Mouse (Mus musculus): Measurements from ENCODE around the gene Pglyrp2. TPM values are rescaled to one million over a fixed set of nuclear protein-coding genes. Genes with fewer than 3 reads are reported as not detected.

Gene Pglyrp2
- total RNA-seq (2021): 10 to 100 TPM in 1 of 2 experiments, under 1 TPM in 1; 0.31 to 10.5 TPM
- long read RNA-seq, experiment 1, transcript Pglyrp2-202 (5 exons, 1,807 nt): major isoform, 14 of 17 reads
- long read RNA-seq, experiment 1, partial matches to known transcripts: 3 of 17 reads
- long read RNA-seq, experiment 1, other reads (novel, unspliced or antisense): 0 of 17 reads
- long read RNA-seq, experiment 2: 0 reads

DNA sequence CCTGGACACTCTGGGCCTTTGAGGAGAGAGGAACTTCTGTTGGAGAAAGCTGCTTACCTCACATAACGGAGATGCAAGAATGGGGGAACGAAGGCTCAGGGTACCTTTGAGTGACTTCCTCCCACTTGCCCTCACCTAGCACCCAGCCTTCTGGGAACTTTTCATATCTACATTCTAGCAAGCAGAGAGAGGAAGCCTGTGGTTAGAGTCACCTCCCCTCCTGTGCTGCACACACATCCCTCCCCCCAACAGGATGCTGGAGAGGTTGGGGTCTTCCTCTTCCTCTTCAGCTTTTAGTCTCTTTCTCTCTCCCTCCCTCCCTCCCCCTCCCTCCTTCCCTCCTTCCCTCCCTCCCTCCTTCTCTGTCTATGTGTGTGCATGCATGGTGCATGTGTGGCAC lies at the start of gene Pglyrp2:
Pglyrp2 (minus strand) TSS at position 134 of the 400 bp plus-strand sequence.
- no peak for DNase-seq (ENCODE audit: low spot score in 2 of 2)

DNA sequence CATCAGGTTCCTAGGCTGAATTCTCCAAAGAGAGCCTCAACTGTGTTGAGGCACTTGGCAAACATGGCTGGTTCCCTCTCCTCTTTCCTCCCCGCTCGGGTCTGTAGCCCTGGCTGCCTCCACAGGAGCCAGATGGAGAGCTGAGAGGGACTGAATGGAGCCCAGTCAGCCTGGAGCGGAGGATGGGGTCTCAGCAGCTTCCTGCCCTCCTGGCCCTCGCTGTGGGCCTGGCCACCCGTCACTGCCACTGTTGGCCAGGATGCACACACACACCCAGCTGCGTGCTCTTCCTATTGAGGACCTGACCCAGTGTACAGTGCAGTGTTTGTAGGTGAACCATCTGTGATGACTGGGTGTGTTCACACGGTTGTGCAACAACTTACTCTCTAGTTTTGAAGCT lies 48.2 kb upstream of the Pglyrp2 start:
- no peak for DNase-seq (ENCODE audit: low spot score in 2 of 2)

DNA sequence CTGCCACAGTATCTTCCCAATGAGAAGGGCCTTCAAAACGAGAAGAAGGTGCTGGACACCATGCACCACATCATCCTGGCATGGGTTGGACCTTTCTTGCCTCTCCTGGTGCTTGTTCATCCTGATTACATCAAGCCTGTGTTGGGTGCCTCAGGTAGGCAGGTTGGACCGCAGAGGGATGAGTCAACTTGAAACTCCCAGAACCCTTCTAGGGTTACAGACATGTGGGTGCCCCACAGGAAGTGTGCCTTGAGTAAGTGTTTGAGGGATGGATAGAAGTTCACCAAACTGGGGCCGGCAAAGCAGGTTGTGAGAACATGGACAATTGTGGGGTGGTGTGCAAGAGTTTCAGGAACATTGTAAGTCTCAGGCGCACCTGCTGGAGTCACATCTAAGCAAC lies 46.8 kb upstream of the Pglyrp2 start:
- DNase-seq (ENCODE audit: low spot score in 2 of 2): no peak

DNA sequence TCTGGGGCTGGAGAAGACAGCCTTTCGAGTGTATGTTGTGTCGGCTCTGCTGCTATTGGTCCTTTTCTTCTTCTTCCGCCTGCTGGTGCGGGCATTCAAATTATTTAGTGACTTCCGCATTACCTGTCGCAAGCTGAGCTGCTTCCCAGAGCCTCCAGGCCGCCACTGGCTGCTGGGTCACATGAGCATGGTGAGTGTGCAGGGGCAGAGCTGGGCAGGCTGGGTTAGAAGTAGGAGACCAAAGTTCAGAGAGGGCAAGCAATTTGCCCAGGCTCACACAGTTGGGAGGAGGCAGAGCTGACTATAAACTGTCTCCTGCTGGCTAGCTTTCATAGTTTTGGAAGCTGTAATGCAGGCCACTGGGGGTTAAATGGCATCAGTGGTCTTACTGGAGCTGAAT lies 44.5 kb upstream of the Pglyrp2 start:
- no peak for DNase-seq (ENCODE audit: low spot score in 2 of 2)

DNA sequence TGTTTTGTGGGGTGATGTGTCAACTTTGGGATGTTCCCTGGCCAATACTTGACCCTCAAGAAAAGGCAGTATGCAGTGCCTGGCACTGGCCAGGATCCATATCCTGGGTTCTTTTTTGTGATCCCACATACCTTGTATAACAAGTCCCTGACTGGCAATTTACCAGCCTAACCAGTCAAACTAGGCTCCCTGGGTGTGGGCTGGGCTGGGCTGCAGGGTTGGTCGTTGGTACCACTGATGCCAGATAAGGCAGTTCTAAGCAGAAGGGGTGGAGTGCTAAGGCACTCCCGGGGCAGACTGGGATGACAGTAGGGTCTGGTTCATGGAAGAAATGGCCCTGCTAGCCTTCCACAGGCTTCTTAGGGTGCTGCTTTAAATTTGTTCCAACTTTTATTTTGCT lies 31.0 kb upstream of the Pglyrp2 start:
- DNase-seq (ENCODE audit: low spot score in 2 of 2): no peak

DNA sequence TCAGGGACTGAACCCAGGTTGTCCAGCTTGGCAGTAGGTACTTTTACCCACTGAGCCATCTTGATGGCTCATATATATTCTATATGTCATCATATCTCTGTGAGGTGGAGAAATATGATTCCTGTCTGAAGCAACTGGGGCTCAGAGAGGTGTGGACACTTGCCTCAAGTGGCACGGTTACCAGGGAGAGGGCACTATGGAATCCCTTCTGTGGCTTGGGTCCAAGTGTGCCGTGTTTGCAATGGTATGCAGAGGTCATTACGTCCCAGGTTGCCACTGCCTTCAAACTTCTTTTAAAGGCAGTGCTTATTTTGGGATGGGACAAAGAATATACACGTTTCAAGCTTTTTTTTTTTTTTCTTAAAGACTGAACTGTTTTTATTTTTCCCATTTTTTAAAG lies 30.2 kb upstream of the Pglyrp2 start:
- DNase-seq (ENCODE audit: low spot score in 2 of 2): no peak

DNA sequence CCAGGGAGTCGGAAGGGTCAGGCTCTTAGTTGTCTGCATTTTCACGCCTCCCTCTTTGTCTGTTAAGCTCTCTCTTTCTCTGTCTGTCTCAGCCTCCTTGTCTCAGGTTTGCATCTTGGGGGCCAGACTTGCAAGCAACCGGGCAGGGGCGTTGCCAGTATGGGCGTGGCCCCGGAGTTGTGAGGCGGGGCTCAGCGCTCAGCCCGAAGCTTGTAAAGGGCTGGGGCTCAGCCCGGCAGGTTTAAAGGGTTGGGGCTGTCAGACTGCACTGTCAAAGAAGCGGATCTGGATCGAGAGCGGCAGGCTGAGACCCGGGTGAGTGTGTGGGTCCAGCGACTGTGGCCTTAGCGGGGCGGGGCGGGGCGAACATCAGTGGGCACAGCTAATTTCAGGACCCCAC lies 28.5 kb upstream of the Pglyrp2 start, which contains the start of gene Cyp4f39:
Cyp4f39 (plus strand) TSS at position 242 of the 400 bp plus-strand sequence.
- no peak for DNase-seq (ENCODE audit: low spot score in 2 of 2)

DNA sequence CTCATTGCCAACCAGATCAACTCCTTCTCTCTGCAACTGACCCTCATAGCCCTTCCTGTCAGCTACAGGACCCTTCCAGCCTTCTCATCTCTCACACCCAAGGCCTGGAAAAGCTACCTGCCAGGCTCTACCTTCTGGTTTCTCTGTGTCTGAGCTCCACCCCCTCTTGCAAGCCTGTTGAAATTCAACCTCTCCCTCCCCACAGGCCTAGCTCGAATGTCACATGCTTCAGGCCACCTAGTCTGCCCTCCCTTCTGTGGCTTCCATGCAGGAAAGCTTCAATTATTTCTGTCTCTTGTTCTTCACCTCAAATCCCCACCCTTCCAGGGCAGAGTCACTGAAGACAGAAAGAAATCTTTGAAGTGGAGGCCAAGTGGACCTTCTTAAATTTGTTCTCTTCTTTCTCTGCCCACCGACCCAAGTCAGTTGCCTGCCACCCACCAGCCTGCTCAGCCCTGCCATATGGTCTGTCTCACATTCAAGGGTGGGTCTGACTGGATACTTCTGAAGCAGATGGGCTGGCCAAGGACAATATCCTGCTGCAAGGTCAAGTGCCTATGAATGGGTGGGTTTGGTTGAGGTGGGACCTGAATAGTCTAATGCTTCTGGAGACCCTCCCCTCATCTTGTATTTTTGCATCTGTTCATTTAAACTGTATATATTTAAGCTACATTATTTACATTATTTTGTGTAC lies 27.0 kb upstream of the Pglyrp2 start:
- no peak for DNase-seq (ENCODE audit: low spot score in 2 of 2)

DNA sequence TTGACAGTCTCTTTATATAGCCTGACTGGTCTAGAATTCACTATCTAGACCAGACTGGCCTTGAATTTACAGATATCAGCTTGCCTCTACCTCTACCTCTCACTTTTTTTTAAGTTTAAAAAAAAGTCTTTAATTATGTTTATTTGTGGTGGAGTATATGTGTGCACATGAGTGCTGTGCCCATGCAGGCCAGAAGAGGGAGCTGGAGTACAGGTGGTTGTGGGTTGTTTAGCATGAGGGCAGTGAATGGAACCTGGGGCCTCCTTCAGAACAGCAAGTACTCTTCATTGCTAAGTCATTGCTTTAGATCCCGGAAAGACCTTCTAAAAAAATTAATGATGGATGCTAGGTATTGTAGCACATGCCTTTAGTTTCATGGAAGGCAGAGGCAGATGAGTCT lies 25.1 kb upstream of the Pglyrp2 start:
- DNase-seq (ENCODE audit: low spot score in 2 of 2): no peak

DNA sequence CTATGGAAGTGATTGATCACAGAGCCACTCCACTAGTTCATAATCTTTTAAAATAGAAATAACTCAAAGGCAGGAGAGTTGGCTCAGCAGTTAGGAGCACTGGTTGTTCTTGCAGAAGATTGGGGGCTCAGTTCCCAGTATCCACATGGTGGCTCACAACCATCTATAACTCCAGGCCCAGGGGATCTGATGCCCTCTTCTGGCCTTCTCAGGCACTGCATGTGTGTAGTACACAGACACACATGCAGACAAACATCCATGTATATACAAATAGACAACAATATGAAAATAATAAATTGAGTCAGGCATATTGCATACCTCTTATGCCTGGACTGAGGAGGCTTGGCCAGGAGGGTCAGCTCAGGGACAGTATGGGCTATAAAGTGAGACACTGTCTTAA lies 23.2 kb upstream of the Pglyrp2 start:
- DNase-seq (ENCODE audit: low spot score in 2 of 2): no peak

DNA sequence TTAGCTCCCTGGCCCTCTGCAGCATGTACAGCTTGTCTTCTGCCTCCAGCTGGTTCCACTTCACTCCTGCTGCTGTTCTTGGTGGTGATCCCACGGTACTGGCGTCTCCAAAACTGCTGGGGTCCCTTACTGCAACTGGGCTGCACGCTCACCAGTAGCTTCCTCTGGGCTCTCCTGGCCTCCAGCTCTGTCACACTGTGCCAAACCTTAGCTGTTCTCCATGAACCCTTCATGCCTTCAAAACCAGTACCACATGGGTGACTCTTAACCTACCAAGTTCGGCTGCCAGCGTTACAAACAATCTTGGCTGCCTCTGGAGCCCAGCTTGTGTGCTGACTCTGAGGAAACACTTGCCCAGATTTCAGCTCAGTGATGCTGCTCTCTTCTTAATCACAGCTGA lies 21.0 kb upstream of the Pglyrp2 start:
- DNase-seq (ENCODE audit: low spot score in 2 of 2): no peak

DNA sequence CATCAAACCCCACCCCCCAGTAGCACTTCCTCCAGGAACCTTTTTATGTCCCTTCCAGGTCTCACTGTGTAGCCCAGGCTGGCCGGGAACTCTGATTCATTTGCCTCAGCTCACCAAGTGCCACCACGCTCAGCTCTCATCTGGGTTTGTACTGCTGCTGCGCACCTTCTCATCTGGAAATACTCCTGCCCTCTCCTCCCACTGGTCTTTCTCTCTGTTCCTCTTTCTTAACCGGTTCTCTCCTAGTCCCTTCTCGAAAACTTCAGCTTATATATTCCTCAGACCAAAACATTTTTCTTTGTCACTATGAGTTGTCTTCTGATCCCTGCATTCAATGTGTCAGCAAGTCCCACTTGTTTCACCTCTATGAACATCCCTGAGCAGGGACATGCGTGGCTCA lies 19.3 kb upstream of the Pglyrp2 start:
- DNase-seq (ENCODE audit: low spot score in 2 of 2): no peak

DNA sequence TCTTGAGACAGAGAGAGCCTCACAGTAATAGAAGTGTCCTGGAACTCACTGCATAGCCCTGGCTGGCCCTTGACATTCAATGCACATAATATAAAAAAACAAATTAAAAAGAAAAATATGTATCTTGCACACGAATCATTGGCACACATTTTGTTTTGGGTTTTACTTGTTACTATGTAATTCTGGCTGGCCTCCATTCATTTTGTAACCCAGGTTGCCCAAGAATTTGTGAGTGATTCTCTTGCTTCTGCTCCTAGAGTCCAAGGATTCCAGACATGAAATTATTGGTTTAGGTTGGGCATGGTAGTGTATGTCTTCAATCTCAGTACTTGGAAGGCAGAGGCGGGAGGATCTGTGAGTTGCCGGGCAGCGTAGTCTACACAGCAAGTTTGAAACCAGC lies 13.1 kb upstream of the Pglyrp2 start:
- DNase-seq (ENCODE audit: low spot score in 2 of 2): no peak

DNA sequence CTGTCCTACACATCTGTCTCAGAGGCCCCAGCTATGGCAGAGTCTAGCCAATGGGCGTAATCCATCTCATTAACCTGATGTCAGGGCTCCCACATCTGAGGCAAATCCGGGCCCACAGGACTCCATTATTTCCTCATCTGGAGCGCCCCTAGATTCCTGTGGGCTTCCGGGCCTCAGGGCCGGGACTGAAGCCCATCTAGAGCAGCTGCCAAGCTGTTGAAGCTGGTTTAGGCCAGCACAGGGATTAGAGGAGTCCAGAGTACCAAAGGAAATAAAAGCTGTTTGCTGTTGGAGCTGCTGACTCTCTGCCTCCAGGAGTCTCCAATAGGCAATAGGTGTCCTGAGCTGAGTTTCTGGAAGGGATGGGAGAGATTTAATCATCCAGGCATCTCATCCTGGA lies 11.2 kb upstream of the Pglyrp2 start:
- DNase-seq (ENCODE audit: low spot score in 2 of 2): no peak

DNA sequence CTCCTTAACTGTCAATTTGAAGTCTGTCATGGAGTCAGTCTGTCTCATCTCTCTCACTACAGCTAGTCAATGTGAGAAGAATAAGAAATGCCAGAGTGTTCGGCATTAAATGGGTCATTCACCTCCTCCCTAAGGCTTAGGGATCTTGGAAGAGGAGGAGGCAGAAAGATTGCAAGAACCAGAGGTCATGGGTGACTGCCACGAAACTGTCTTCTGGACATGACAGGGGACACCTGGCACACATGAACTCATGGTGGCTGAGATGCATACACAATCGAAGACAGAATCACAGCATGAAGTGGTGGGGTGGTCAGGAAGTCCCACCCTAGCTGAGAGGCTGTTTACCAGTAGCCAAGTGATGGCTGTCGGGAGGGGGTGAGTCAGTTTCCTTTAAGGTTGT lies 10.4 kb upstream of the Pglyrp2 start:
- DNase-seq (ENCODE audit: low spot score in 2 of 2): no peak

DNA sequence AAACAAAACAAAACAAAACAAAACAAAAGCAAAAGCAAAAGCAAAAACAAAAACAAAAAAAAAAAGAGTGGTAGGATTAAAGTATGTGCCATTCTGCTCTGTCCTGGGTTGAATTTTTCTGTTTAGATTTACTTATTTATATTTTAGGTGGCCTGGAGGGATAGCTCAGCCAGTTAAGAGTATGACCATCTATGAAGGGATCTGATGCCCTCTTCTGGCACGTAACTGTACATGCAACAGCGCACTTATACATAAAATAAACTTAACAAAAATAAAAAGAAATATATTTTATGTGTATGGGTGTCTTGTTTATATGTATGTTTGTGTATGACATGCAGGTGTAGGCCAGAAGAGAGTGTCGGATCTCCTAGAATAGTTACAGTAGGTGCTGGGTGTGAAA lies 8.0 kb upstream of the Pglyrp2 start:
- DNase-seq (ENCODE audit: low spot score in 2 of 2): no peak

DNA sequence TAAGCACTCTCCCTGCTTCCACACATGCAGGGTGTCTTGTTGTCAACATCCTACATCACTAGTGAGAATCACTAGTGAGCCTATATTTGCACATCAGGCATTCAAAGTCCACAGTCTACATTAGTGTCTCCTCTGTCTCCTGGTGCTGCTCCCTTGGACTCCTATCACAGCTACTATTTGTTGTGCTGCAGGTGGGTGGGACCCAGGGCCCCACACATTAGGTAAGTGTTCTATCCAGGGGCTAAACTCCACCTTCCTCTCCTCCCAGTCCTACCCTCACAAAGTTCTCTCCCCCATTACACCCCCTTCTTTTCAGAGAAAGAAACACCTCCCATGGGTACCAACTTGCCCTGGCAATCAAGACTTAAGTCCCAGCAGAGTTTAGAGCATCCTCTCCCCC lies 2.6 kb upstream of the Pglyrp2 start:
- DNase-seq (ENCODE audit: low spot score in 2 of 2): no peak

DNA sequence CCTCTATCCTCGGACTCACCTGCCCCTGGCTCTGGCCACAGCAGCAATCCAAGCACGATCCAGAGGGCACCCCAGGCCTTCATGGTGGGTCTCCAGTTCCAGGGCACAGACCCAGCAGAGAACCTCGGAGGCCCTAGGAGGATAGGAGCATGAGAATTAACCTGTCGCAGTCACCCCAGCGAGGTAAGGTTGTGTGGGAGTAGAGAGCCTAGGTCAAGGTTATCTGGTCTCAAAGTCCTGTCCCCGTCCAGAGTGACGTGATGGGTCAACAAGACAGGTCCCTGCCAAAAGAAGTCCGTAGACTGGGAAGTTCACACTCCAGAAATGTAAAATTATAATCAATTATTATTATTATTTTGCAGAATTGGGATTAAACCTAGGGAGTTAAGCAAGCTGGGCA lies 3.2 kb downstream of the Pglyrp2 start:
- DNase-seq (ENCODE audit: low spot score in 2 of 2): no peak

DNA sequence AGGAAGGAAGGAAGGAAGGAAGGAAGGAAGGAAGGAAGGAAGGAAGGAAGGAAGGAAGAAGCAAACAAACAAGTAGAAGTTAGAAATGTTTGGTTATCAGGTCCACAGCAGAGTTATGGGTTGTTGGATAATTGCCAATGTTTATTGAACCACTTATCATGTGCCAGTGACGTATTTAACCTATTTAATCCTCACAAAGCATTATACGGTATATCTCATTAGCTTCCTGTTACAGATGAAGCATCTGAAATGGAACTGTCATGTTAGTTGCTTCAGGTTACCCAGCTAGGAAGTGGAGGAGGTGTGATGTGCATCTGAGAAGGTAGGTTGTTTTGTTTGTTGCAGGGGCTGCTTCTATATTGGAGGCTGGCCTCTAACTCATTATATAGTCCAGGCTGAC lies 4.0 kb downstream of the Pglyrp2 start:
- no peak for DNase-seq (ENCODE audit: low spot score in 2 of 2)

DNA sequence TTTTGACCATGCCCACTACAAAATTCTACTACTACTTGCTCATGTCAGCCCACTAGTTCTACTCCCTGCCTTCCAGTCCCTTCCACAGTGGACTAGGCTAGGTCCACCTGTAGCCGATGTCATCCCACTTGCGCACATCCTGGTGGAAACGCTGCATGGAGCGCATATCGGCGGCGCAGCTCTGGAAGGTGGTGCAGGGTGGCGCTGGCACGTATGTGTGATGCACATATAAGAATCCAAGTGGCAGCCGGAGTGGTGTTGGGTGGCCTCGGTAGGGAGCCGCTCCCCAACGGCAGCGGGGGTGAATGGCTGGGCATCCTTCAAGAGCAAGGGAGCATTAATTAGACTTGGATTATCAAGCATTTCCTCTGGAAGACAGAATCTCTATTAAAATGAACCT lies 7.2 kb downstream of the Pglyrp2 start:
- no peak for DNase-seq (ENCODE audit: low spot score in 2 of 2)

DNA sequence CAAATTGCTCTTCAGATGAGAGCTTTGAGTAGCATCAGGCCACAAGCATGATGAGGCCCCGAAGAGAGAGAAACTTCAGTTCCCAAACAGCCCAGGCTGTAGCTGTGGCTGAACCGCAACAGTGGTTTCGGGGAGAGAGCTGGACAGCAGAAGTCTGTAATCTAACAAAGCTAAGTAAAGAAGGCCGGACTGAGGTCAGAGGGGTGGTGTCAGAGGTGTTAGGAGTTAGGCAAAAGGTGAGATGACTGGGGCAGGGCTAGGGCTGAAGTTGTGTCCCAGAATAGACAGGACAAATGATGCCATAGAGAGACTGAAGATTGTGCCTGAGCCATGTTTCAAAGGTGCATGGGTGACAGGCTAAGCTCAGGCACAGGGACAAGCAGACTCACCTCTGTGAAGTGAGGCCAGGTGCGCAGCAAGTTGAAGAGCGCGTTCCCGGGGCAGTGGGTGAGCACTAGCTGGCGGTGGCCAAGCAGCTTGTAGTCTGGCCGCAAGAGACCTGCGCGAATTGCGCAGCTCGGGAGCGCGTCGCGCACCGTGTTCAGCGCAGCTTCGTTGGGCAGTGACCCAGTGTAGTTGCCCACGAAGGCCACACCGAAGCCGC lies 8.4 kb downstream of the Pglyrp2 start:
- no peak for DNase-seq (ENCODE audit: low spot score in 2 of 2)

DNA sequence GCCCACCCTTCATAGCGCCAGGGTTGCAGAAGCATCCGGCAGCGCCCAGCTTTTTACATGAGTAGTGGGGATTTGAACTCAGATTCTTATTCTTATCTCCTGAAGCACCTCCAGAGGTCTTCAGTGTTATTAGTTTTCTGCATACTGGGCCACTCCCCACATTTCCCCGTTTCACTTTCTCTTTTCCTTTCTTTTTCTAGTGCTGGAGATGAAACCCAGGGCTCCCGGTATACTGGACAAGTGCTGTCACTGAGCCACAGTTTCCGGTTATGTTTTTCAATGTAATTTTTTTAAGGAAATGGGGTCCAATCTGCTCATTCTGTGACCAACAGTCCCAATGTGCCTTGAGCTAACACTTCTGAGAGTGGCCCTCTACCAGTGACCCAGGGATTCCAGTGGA lies 12.1 kb downstream of the Pglyrp2 start:
- DNase-seq (ENCODE audit: low spot score in 2 of 2): no peak

DNA sequence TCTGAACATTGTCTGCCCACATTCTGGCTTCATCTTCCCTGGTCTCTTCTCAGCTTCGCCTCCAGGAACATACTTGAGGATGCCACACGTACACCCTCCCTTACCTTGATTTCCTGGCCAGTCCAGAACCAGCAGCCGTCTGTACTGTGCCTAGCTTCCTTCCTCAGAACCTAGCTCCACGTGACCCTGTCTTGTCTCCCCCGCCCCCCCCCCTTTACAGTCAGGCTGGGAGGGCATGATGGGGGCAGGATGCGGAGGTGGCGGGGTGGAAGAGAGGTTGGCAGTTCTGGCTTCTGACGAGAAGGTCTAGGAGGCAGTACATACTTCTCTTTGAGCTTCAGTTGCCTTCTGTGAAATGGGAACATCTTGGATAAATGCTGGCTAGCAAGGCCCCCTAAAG lies 20.6 kb downstream of the Pglyrp2 start, which contains the start of gene Rasal3:
Rasal3 (minus strand) TSS at position 167 of the 400 bp plus-strand sequence.
- DNase-seq (ENCODE audit: low spot score in 2 of 2): no peak
